Mouse (Mus musculus): ENCODE measurements around the gene Boll. TPM values are rescaled to one million over a fixed set of nuclear protein-coding genes. Genes with fewer than 3 reads are reported as not detected.

Gene Boll
- polyA plus RNA-seq (2015; fragmentation: Nextera tagmentation; extraction: Ambion mirVana), result 0.15 and 2.0 TPM in 2 replicates

GRCm38 (mm10) chr1:55363044-55363565 is at the start of gene Boll:
Gene Boll (minus strand): TSS chr1:55363469.
- H3K4me1 ChIP-seq, result peaks cover 12% of the 10 kb centered on the region
- no peak within 1 kb of the TSS for H3K27ac ChIP-seq
- WGBS, result 12% methylated on average over 67 of the region's 68 CpGs
- peak within 1 kb of the TSS; percentile 50 for H3K4me3 ChIP-seq
- peaks cover 27% of the 10 kb centered on the region for H3K27me3 ChIP-seq
- no peaks in the 10 kb centered on the region for H3K36me3 ChIP-seq
- ATAC-seq (ENCODE audit: insufficient number of reproducible peaks, low FRiP score, low TSS enrichment, low read depth), result no peak
- no peak within 1 kb of the TSS for H3K9ac ChIP-seq
- peaks cover 4% of the 10 kb centered on the region; the same call in 1 of the 2 replicates for H3K9me3 ChIP-seq
- peak within 1 kb of the TSS; percentile 70 for H3K4me2 ChIP-seq

GRCm38 (mm10) chr1:55412569-55412968 is 49.3 kb upstream of the Boll start:
- Histone ChIP-seq H3K27me3 (no peaks in the 10 kb centered on the region; the same call in 1 of the 2 replicates), H3K36me3 (no peaks in the 10 kb centered on the region), H3K9ac (no peak overlapping the region), H3K27ac (no peak overlapping the region), H3K9me3 (no peaks in the 10 kb centered on the region), H3K4me1 (no peaks in the 10 kb centered on the region), H3K4me2 (no peak overlapping the region), H3K4me3 (no peak overlapping the region)
- ATAC-seq (ENCODE audit: insufficient number of reproducible peaks, low FRiP score, low TSS enrichment, low read depth), result no peak
- 33% methylated on average over 6 of the region's 6 CpGs for WGBS

GRCm38 (mm10) chr1:55411079-55411478 is 47.8 kb upstream of the Boll start:
- no peaks in the 10 kb centered on the region for H3K9me3 ChIP-seq

GRCm38 (mm10) chr1:55410670-55411069 is 47.4 kb upstream of the Boll start:
- Histone ChIP-seq H3K4me3 (no peak overlapping the region), H3K4me1 (peaks cover 7% of the 10 kb centered on the region; the same call in 1 of the 2 replicates), H3K4me2 (no peak overlapping the region), H3K9ac (no peak overlapping the region), H3K36me3 (no peaks in the 10 kb centered on the region), H3K27ac (no peak overlapping the region), H3K9me3 (no peaks in the 10 kb centered on the region), H3K27me3 (peaks cover 4% of the 10 kb centered on the region)
- ATAC-seq (ENCODE audit: insufficient number of reproducible peaks, low FRiP score, low TSS enrichment, low read depth), result no peak
- WGBS, result 72% methylated on average over 2 of the region's 2 CpGs

More at GRCm38 (mm10) chr1:55411079-55411478, 47.8 kb upstream of the Boll start:
- 83% methylated on average over 2 of the region's 2 CpGs for WGBS
- H3K36me3 ChIP-seq, result no peaks in the 10 kb centered on the region
- no peak overlapping the region for H3K27ac ChIP-seq
- H3K27me3 ChIP-seq, result peaks cover 4% of the 10 kb centered on the region
- H3K4me2 ChIP-seq, result no peak overlapping the region
- ATAC-seq (ENCODE audit: insufficient number of reproducible peaks, low FRiP score, low TSS enrichment, low read depth), result no peak
- no peak overlapping the region for H3K4me3 ChIP-seq
- peaks cover 7% of the 10 kb centered on the region; the same call in 1 of the 2 replicates for H3K4me1 ChIP-seq
- no peak overlapping the region for H3K9ac ChIP-seq

GRCm38 (mm10) chr1:55406531-55407375 is 43.5 kb upstream of the Boll start:
- Histone ChIP-seq H3K36me3 (no peaks in the 10 kb centered on the region), H3K27ac (peak overlapping the region; percentile 78), H3K4me3 (peak overlapping the region; percentile 75), H3K9me3 (no peaks in the 10 kb centered on the region), H3K4me2 (peak overlapping the region; percentile 98), H3K9ac (peak overlapping the region; percentile 60), H3K4me1 (peaks cover 13% of the 10 kb centered on the region), H3K27me3 (peaks cover 11% of the 10 kb centered on the region)
- 3% methylated on average over 35 of the region's 35 CpGs for WGBS
- no peak for ATAC-seq (ENCODE audit: insufficient number of reproducible peaks, low FRiP score, low TSS enrichment, low read depth)

DNA sequence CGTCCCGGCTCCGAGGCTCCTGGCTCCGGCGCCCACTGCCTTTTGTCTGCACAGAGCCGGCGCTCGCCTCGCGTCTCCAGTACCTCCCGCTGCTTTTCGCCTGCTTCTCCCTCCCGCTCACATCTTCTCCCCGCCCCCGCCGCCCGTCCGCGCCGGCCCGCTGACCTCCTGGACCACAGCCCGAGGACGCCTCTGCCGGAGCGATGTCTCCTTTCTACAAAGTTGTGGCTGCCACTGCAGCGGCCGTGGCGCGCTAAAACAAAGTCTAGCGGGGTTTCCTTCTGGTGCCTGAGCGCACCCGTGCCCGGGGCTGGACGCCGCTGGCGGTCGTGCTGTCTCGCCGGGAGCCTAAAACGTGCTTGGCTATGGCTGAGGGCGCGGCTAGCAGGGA is 42.7 kb upstream of the Boll start:
- peak overlapping the region; percentile 78 for H3K27ac ChIP-seq
- H3K4me1 ChIP-seq, result peaks cover 13% of the 10 kb centered on the region
- peak overlapping the region; percentile 75 for H3K4me3 ChIP-seq
- WGBS, result 1% methylated on average over 39 of the region's 42 CpGs
- peaks cover 11% of the 10 kb centered on the region for H3K27me3 ChIP-seq
- peak; percentile 55 for ATAC-seq (ENCODE audit: insufficient number of reproducible peaks, low FRiP score, low TSS enrichment, low read depth)
- H3K9ac ChIP-seq, result peak overlapping the region; percentile 60
- no peaks in the 10 kb centered on the region for H3K36me3 ChIP-seq
- H3K4me2 ChIP-seq, result peak overlapping the region; percentile 98
- no peaks in the 10 kb centered on the region for H3K9me3 ChIP-seq

- H3K4me2 ChIP-seq, result peak within 1 kb of the TSS; percentile 98
- peak within 1 kb of the TSS; percentile 78 for H3K27ac ChIP-seq
- peaks cover 11% of the 10 kb centered on the region for H3K27me3 ChIP-seq
- no peaks in the 10 kb centered on the region for H3K36me3 ChIP-seq
- peaks cover 13% of the 10 kb centered on the region for H3K4me1 ChIP-seq
- WGBS, result 2% methylated on average over 51 of the region's 51 CpGs
- H3K9ac ChIP-seq, result peak within 1 kb of the TSS; percentile 60
- no peaks in the 10 kb centered on the region for H3K9me3 ChIP-seq
- peak within 1 kb of the TSS; percentile 75 for H3K4me3 ChIP-seq
- peak; percentile 97 for ATAC-seq (ENCODE audit: insufficient number of reproducible peaks, low FRiP score, low TSS enrichment, low read depth)
These were observed 42.2 kb upstream of the Boll start, which contains the start of gene Plcl1 for GRCm38 (mm10) chr1:55405272-55406022. Gene Plcl1 (plus strand): TSS chr1:55405921.

GRCm38 (mm10) chr1:55404439-55404838 is 41.2 kb upstream of the Boll start:
- no peak overlapping the region for H3K4me3 ChIP-seq
- H3K9me3 ChIP-seq, result no peaks in the 10 kb centered on the region
- no peaks in the 10 kb centered on the region for H3K36me3 ChIP-seq
- ATAC-seq (ENCODE audit: insufficient number of reproducible peaks, low FRiP score, low TSS enrichment, low read depth), result no peak
- 2% methylated on average over 3 of the region's 3 CpGs for WGBS
- no peak overlapping the region for H3K4me2 ChIP-seq
- H3K9ac ChIP-seq, result no peak overlapping the region
- no peak overlapping the region for H3K27ac ChIP-seq
- peaks cover 13% of the 10 kb centered on the region for H3K4me1 ChIP-seq
- H3K27me3 ChIP-seq, result peaks cover 11% of the 10 kb centered on the region

DNA sequence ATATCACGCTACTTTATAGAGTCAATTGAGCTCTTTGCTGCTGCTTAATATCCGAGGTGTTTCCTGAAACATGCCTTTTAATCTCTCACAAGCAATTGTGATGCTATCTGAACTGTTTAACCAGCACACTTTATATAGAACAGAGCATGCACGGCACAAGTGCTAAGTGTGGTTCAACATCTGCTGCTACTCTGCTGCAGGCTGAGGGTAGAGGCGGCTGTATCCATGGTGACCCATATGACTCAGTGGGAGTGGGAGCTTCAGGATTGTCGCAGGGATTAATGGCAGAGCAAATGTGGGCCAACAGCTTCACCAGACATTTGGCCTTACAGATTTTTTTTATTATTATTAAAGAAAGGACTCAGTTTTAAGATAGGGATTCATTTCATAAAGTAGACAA is 36.6 kb upstream of the Boll start:
- H3K9me3 ChIP-seq, result no peaks in the 10 kb centered on the region
- no peak overlapping the region for H3K4me2 ChIP-seq
- no peaks in the 10 kb centered on the region for H3K36me3 ChIP-seq
- no peak overlapping the region for H3K9ac ChIP-seq
- no peak for ATAC-seq (ENCODE audit: insufficient number of reproducible peaks, low FRiP score, low TSS enrichment, low read depth)
- H3K27ac ChIP-seq, result no peak overlapping the region
- H3K27me3 ChIP-seq, result peaks cover 7% of the 10 kb centered on the region
- 25% methylated on average over 5 of the region's 5 CpGs for WGBS
- no peak overlapping the region for H3K4me3 ChIP-seq
- no peaks in the 10 kb centered on the region; the same call in 1 of the 2 replicates for H3K4me1 ChIP-seq

DNA sequence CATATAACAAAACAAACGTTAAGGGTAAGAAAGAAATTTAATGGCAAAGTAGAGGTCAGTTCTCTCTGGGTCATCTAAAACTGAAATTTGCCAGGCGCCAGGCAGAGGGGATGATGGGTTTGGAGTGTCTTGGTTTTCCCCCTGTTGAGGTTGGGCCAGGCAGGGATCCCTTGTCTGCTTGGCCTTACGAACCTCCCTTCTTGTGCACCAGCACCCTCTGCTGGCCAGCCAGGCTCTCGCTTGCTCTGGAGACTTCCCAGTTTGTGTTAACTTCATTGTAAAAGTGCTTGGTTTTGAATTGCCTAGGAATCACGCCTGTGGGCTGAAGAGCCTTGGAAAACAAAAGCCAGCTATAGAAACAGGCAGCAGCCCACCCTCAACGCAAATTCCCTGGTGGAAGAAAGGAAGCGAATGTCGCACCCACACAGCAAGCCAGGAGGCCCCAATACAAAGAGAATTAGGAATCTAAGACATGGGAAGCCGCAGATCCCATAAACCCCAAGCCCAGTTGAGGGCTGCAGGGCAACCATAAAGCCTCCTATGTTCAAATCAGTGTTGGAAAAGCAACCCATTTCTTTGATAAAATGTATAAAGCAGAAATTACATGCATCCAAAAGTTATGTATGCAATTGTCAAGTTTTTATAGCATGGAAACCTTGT is 20.0 kb upstream of the Boll start:
- H3K4me3 ChIP-seq, result no peak overlapping the region
- 14% methylated on average over 9 of the region's 9 CpGs for WGBS
- ATAC-seq (ENCODE audit: insufficient number of reproducible peaks, low FRiP score, low TSS enrichment, low read depth), result no peak
- H3K9me3 ChIP-seq, result no peaks in the 10 kb centered on the region
- no peak overlapping the region for H3K27ac ChIP-seq
- H3K9ac ChIP-seq, result no peak overlapping the region
- no peaks in the 10 kb centered on the region for H3K36me3 ChIP-seq
- H3K27me3 ChIP-seq, result no peaks in the 10 kb centered on the region
- no peak overlapping the region for H3K4me2 ChIP-seq
- H3K4me1 ChIP-seq, result no peaks in the 10 kb centered on the region

GRCm38 (mm10) chr1:55380527-55380926 is 17.3 kb upstream of the Boll start:
- no peaks in the 10 kb centered on the region for H3K9me3 ChIP-seq
- 87% methylated on average over 2 of the region's 2 CpGs for WGBS
- no peak overlapping the region for H3K4me2 ChIP-seq
- no peaks in the 10 kb centered on the region for H3K4me1 ChIP-seq
- H3K4me3 ChIP-seq, result no peak overlapping the region
- H3K36me3 ChIP-seq, result no peaks in the 10 kb centered on the region
- H3K9ac ChIP-seq, result no peak overlapping the region
- no peak for ATAC-seq (ENCODE audit: insufficient number of reproducible peaks, low FRiP score, low TSS enrichment, low read depth)
- H3K27ac ChIP-seq, result no peak overlapping the region
- no peaks in the 10 kb centered on the region for H3K27me3 ChIP-seq

Measured in limb, embryonic 15.5 days (tissue).